Mouse (Mus musculus) testis, adult 10 weeks (tissue): ENCODE measurements around the gene Meis2. TPM values are rescaled to one million over a fixed set of nuclear protein-coding genes. Genes with fewer than 3 reads are reported as not detected.

ENCODE experiments used
- polyA plus RNA-seq: library from polyadenylated mRNA; stranded (reverse); fragments of 350-450 nt; fragmentation: Illumina TruSeq; extraction: RNeasy Lipid Tissue Mini Kit (QIAGEN cat#74804); gene quantifications from one replicate; pipeline ENCODE4 v1.2.3, GENCODE M21; 2014; ENCODE audit warnings: low read depth, low replicate concordance

Gene Meis2
- 0.88 TPM for polyA plus RNA-seq

DNA sequence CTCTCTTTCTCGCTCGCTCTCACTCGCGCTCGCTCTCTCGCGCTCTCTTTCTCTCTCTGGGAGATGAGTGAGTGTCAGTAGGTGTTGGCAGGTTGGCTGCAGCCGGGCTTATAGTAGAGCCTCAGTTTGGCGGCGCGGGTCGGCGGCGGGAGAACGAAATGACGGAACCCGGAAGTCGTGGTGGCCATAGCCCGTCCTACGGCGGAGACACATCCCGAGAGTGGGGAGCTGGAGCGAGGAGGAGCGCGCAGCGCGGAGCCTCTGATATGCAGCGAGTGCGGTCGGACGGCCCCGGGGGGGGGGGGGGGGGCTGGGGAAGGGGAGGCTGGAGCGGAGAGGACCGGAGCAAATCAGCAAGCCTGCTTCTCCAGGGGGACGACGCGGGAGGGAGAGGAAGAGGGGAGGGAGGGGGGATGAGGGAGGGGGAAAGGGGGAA is at the start of gene Meis2:
Gene Meis2 (minus strand): TSS at position 270 of the 436 bp plus-strand sequence.

